Mouse (Mus musculus) midbrain, postnatal 0 days (tissue): Measurements from ENCODE around the gene Sox4. TPM values are rescaled to one million over a fixed set of nuclear protein-coding genes. Genes with fewer than 3 reads are reported as not detected.

ENCODE experiments used
- ATAC-seq: fragments of 200-750 bp; cut with Nextera tagmentation; 2 replicates; pipeline ENCODE4 v1.8.0; 2017; ENCODE audit warnings: moderate number of reproducible peaks, mild to moderate bottlenecking, moderate TSS enrichment, moderate library complexity; ENCODE audit not compliant: low FRiP score
- DNase-seq: peaks from one replicate; pipeline ENCODE4 v3.0.0-alpha.2; 2015; ENCODE audit warnings: low spot score
- H3K27ac ChIP-seq: fragments of 300-500 bp; sonication (generic); 2 replicates; pipeline ENCODE4 v1.5.1; 2014; ENCODE audit warnings: low read depth, mild to moderate bottlenecking, low read length, mixed read lengths
- H3K27me3 ChIP-seq: fragments of 300-500 bp; sonication (generic); 2 replicates; pipeline ENCODE4 v1.6.1; 2014; ENCODE audit warnings: low read length, control low read depth, mixed read lengths; ENCODE audit not compliant: insufficient read depth
- H3K36me3 ChIP-seq: fragments of 300-500 bp; sonication (generic); 2 replicates; pipeline ENCODE4 v1.6.1; 2014; ENCODE audit warnings: low read length, control low read depth, mixed read lengths; ENCODE audit not compliant: insufficient read depth
- H3K4me1 ChIP-seq: fragments of 300-500 bp; sonication (generic); 2 replicates; pipeline ENCODE4 v1.6.1; 2014; ENCODE audit warnings: mild to moderate bottlenecking, control low read depth, antibody characterized with exemption, low read length, mixed read lengths; ENCODE audit not compliant: insufficient read depth
- H3K4me2 ChIP-seq: fragments of 300-500 bp; sonication (generic); 2 replicates; pipeline ENCODE4 v1.6.1; 2014; ENCODE audit warnings: low read depth, mild to moderate bottlenecking, low read length, mixed read lengths; ENCODE audit not compliant: poor library complexity, severe bottlenecking
- H3K4me3 ChIP-seq: fragments of 300-500 bp; sonication (generic); 2 replicates; pipeline ENCODE4 v1.5.1; 2014; ENCODE audit warnings: low read depth, mild to moderate bottlenecking, low read length, moderate library complexity
- H3K9ac ChIP-seq: fragments of 300-500 bp; sonication (generic); replicated peaks from 2 replicates; pipeline ENCODE4 v1.6.1; 2014; ENCODE audit warnings: mild to moderate bottlenecking, low read length, moderate library complexity, mixed read lengths; ENCODE audit not compliant: poor library complexity, severe bottlenecking
- H3K9me3 ChIP-seq: fragments of 300-500 bp; sonication (generic); 2 replicates; pipeline ENCODE4 v1.6.1; 2016; ENCODE audit warnings: low read length, control low read depth
- CTCF ChIP-seq: IDR thresholded peaks from 2 replicates; pipeline ENCODE4 v1.5.1; 2016; ENCODE audit warnings: antibody characterized with exemption, mild to moderate bottlenecking
- WGBS: fragments of 180-500 bp; shearing (Covaris S2); extraction: QIAGEN DNeasy Blood & Tissue Kit; methylation state at CpG from one replicate; pipeline ENCODE4 v1.1.7; 2014; 5-methylcytosine and 5-hydroxymethylcytosine counted together
- polyA plus RNA-seq: library from polyadenylated mRNA; unstranded; fragments of >200 nt; fragmentation: Nextera tagmentation; extraction: Ambion mirVana; gene quantifications from 2 replicates; pipeline ENCODE4 v1.2.1, GENCODE M21; 2015
- total RNA-seq: library from RNA; depleted of rRNA; stranded (reverse); fragments of >200 nt; gene quantifications from 2 replicates; pipeline ENCODE4 v1.2.3, GENCODE M21; 2014

Sox4 gene
- total and polyA plus RNA-seq, 2 experiments from 2014 or later, result 135 to 169 TPM

- peak overlapping the region; percentile 72 for H3K4me2 ChIP-seq
- 2% methylated on average over 11 of the region's 11 CpGs for WGBS
These were observed 4.1 kb downstream of the Sox4 start for GRCm38 (mm10) chr13:28949279-28949915.

GRCm38 (mm10) chr13:28948541-28948940 lies 5.0 kb downstream of the Sox4 start:
- Histone ChIP-seq H3K9ac (peak overlapping the region; percentile 68), H3K27ac (peak overlapping the region; percentile 62; the same call in 1 of the 2 replicates), H3K36me3 (no peaks in the 10 kb centered on the region), H3K4me1 (peaks cover 7% of the 10 kb centered on the region; the same call in 1 of the 2 replicates), H3K4me3 (peak overlapping the region; percentile 99), H3K27me3 (no peaks in the 10 kb centered on the region), H3K4me2 (peak overlapping the region; percentile 72), H3K9me3 (no peaks in the 10 kb centered on the region)
- WGBS, result under 1% methylated on average over 10 of the region's 10 CpGs
- ATAC-seq (no peak), DNase-seq (peak; percentile 67)
- TF ChIP-seq CTCF, result no peak

More at GRCm38 (mm10) chr13:28949279-28949915, 4.1 kb downstream of the Sox4 start:
- Histone ChIP-seq H3K36me3 (no peaks in the 10 kb centered on the region), H3K27ac (peak overlapping the region; percentile 26), H3K27me3 (no peaks in the 10 kb centered on the region), H3K4me1 (peaks cover 7% of the 10 kb centered on the region; the same call in 1 of the 2 replicates), H3K4me3 (peak overlapping the region; percentile 99), H3K9ac (peak overlapping the region; percentile 68), H3K9me3 (no peaks in the 10 kb centered on the region)
- ATAC-seq, result no peak
- peak; percentile 55 for DNase-seq
- TF ChIP-seq CTCF, result no peak

GRCm38 (mm10) chr13:28947740-28948441 lies 5.6 kb downstream of the Sox4 start:
- no peaks in the 10 kb centered on the region for H3K27me3 ChIP-seq
- ATAC-seq, result no peak
- H3K9ac ChIP-seq, result peak overlapping the region; percentile 68; the same call in 1 of the 2 replicates
- peak; percentile 42 for DNase-seq
- TF ChIP-seq CTCF, result no peak
- no peaks in the 10 kb centered on the region for H3K9me3 ChIP-seq
- WGBS, result 22% methylated on average over 7 of the region's 7 CpGs
- H3K36me3 ChIP-seq, result no peaks in the 10 kb centered on the region
- H3K4me3 ChIP-seq, result peak overlapping the region; percentile 99
- peak overlapping the region; percentile 72 for H3K4me2 ChIP-seq
- peak overlapping the region; percentile 62; the same call in 1 of the 2 replicates for H3K27ac ChIP-seq
- H3K4me1 ChIP-seq, result peaks cover 7% of the 10 kb centered on the region; the same call in 1 of the 2 replicates

- Histone ChIP-seq H3K36me3 (no peaks in the 10 kb centered on the region), H3K27me3 (no peaks in the 10 kb centered on the region), H3K9me3 (no peaks in the 10 kb centered on the region), H3K9ac (no peak overlapping the region), H3K4me1 (peaks cover 7% of the 10 kb centered on the region; the same call in 1 of the 2 replicates), H3K4me3 (no peak overlapping the region), H3K4me2 (peak overlapping the region; percentile 72; the same call in 1 of the 2 replicates), H3K27ac (peak overlapping the region; percentile 26)
- 28% methylated on average over 8 of the region's 8 CpGs for WGBS
- DNase-seq (no peak), ATAC-seq (no peak)
- TF ChIP-seq CTCF, result no peak
These were observed 6.9 kb downstream of the Sox4 start for GRCm38 (mm10) chr13:28946565-28947135.

- no peaks in the 10 kb centered on the region for H3K27me3 ChIP-seq
- no peak for ATAC-seq
- no peak overlapping the region for H3K27ac ChIP-seq
- peaks cover 7% of the 10 kb centered on the region; the same call in 1 of the 2 replicates for H3K4me1 ChIP-seq
- no peaks in the 10 kb centered on the region for H3K36me3 ChIP-seq
- H3K9ac ChIP-seq, result no peak overlapping the region
- no peaks in the 10 kb centered on the region for H3K9me3 ChIP-seq
- DNase-seq, result no peak
- H3K4me3 ChIP-seq, result no peak overlapping the region
- WGBS, result 94% methylated on average over 5 of the region's 5 CpGs
- no peak for TF ChIP-seq CTCF
- no peak overlapping the region for H3K4me2 ChIP-seq
These were observed 7.8 kb downstream of the Sox4 start for GRCm38 (mm10) chr13:28945681-28946080.
